Mouse (Mus musculus): ENCODE results near the gene Flt3l. TPM values are rescaled to one million over a fixed set of nuclear protein-coding genes. Genes with fewer than 3 reads are reported as not detected.
"Not testable (repeated sequence)": the region's sequence is repeated elsewhere in the genome, so short reads cannot be mapped to it uniquely, and the experiment has no call there.

The Flt3l gene
- polyA plus RNA-seq, 1 experiment from 2014 or later = 8.0 TPM

DNA sequence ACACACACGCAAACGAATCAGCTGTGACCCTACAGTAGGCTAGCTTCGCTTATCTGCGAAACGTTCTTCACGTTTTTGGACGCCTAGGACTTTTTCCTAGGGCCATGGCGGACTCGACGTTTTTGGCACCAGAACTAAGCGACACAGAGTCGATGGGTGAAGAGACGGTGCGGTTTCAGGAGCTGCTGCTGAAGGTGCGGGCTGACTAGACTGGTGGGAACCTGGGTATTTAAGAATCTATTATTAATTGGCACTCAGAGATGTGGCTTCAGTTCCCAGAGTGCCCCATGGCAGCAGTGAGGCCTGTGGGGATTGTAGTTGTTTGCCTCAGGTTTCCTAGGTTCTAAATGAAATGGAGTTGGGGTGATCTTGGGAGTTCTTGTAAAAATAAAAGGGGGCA is 20.0 kb upstream of the Flt3l start:
- Histone ChIP-seq H3K36me3 (ENCODE audit: inconsistent target) (peaks cover 16% of the 10 kb centered on the region; the same call in 1 of the 2 replicates), H3K4me3 (ENCODE audit: inconsistent target) (no peak overlapping the region), H3K79me2 (ENCODE audit: inconsistent target) (peaks cover 5% of the 10 kb centered on the region; the same call in 1 of the 2 replicates), H3K27ac (no peak overlapping the region)
- 93% methylated on average over 15 of the region's 15 CpGs for WGBS (ENCODE audit: missing documents)

DNA sequence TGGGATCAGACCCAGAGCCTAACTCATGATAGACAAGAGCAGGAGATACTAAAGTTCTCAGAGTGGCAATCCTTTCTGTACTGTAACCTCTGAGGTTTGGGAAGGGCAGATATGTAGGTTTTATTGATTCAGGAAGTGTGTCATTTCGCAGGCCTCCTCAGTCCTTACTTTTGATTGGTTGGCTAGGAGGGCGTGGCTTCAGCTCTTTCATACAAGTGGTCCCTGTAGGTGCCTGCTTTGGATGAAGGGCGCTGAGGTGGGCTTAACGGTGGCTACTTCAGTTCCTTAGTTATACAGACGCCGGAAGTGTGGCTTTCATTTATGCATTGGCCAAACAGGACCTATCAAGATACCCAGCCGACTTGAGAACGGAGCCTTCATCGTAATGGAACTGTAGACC is 19.4 kb upstream of the Flt3l start:
- peaks cover 16% of the 10 kb centered on the region; the same call in 1 of the 2 replicates for H3K36me3 ChIP-seq (ENCODE audit: inconsistent target)
- no peak overlapping the region for H3K4me3 ChIP-seq (ENCODE audit: inconsistent target)
- H3K79me2 ChIP-seq (ENCODE audit: inconsistent target) = peaks cover 5% of the 10 kb centered on the region; the same call in 1 of the 2 replicates
- H3K27ac ChIP-seq = no peak overlapping the region
- WGBS (ENCODE audit: missing documents) = 88% methylated on average over 9 of the region's 9 CpGs

DNA sequence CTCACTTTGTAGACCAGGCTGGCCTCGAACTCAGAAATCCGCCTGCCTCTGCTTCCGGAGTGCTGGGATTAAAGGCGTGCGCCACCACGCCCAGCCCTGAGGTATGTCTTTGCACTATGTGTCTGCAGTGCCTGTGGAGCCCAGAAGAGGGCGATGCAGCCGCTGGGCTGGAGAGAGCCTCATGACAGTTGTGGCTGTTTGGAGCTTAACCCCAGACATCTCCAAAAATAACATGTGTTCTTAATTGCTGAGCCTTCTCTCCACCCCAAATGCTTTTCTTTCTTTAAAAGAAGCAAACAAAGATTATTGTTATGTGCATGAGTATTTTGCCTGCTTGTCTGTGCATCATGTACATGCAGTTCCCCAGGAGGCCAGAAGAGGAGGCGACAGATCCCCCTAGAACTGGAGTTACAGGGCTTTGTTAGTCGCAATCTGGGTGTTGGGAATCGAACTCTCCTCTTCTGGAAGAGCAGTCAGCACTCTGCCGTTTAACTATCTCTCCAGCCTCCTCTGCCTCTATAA is 18.8 kb upstream of the Flt3l start:
- Histone ChIP-seq H3K27ac (peak overlapping the region; percentile 95), H3K79me2 (ENCODE audit: inconsistent target) (peaks cover 5% of the 10 kb centered on the region; the same call in 1 of the 2 replicates), H3K4me3 (ENCODE audit: inconsistent target) (peak overlapping the region; percentile 88), H3K36me3 (ENCODE audit: inconsistent target) (peaks cover 15% of the 10 kb centered on the region; the same call in 1 of the 2 replicates)
- 89% methylated on average over 12 of the region's 12 CpGs for WGBS (ENCODE audit: missing documents)

DNA sequence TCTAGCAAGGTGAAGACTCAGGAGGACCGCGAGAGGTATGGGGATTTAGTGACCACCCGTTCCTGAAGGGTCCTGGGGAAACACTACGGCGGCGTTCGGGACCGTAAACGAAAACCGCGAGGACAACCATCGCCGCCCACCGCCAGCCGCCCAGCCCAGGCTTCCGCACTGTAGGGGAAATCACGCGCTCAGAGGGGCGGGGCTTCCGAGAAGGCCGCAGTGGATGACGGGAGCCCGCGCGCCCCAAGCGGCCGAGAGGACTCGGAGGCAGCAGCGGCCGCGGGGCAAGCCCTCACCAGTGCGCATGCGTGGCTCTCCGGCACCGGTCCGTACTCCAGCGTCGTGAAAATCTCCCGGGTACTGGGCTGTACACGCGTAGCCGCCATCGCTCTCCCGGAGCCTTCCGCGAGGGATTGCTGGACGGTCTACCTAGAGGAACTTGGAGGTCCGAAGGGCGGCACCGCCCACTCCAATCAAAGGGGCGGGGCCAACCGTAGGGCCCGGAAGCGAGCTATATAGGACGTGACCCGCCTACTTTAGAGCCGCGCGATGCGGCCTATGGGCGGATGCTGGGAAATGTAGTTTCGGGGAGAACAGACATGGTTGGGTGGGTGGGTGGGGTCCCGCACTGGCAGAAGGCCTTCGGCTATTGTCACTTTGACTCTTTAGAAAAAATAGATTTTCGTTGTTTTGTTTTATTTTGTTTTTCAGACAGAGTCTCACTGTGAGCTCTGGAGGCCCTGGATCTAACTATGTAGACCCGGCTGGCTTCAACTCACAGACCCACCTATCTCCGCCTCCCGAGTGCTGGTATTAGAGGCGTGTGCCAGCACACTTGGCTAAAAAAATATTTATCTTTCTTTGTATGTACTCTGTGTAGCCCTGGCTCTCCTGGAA is 18.1 kb upstream of the Flt3l start, which contains the start of the genes Pih1d1 and Aldh16a1:
Gene Pih1d1 (plus strand): TSS at position 208 of the 897 bp plus-strand sequence.
Gene Aldh16a1 (minus strand): TSS at position 489 of the 897 bp plus-strand sequence.
- Histone ChIP-seq H3K36me3 (ENCODE audit: inconsistent target) (peaks cover 8% of the 10 kb centered on the region; the same call in 1 of the 2 replicates), H3K79me2 (ENCODE audit: inconsistent target) (peaks cover 5% of the 10 kb centered on the region; the same call in 1 of the 2 replicates), H3K27ac (peak within 1 kb of the TSS; percentile 95), H3K4me3 (ENCODE audit: inconsistent target) (peak within 1 kb of the TSS; percentile 88)
- 3% methylated on average over 69 of the region's 69 CpGs for WGBS (ENCODE audit: missing documents)

DNA sequence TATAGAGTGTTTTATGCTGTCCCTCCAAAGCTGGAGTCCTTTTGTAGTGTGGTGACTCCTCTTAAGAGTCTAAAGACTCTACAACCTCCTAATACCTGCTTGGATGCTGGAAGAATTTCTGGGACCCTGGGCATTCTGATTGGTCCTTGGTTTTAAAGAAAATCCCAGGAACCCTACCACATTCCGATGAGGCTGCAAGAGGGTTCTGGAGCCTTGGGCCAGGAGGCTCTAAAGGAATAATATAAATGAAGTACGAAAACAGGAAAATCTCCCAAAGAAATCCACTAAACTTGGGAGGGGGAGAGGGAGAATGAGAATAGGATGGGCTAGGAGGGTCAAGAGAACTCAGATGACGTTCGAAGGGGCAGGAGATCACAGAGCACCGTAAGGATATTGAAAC is 17.4 kb upstream of the Flt3l start:
- Histone ChIP-seq H3K4me3 (ENCODE audit: inconsistent target) (peak overlapping the region; percentile 88), H3K79me2 (ENCODE audit: inconsistent target) (peaks cover 5% of the 10 kb centered on the region; the same call in 1 of the 2 replicates), H3K27ac (peak overlapping the region; percentile 95), H3K36me3 (ENCODE audit: inconsistent target) (peaks cover 6% of the 10 kb centered on the region; the same call in 1 of the 2 replicates)
- 3% methylated on average over 5 of the region's 5 CpGs for WGBS (ENCODE audit: missing documents)

DNA sequence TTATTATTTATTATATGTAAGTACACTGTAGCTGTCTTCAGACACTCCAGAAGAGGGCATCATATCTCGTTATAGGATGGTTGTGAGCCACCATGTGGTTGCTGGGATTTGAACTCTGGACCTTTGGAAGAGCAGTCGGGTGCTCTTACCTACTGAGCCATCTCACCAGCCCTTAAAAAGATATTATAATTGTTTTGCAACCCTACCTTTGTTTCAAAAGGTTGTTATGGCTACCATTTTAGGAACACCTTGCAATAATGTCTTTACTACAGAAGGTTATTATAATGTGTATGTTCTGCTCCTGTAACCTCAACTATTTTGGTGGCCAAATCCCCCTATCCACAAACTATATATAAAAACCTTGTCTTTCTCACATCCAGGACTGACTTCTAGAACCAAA is 16.8 kb upstream of the Flt3l start:
- not testable (repeated sequence) for H3K79me2 ChIP-seq (ENCODE audit: inconsistent target); H3K36me3 ChIP-seq (ENCODE audit: inconsistent target); H3K27ac ChIP-seq
- 95% methylated on average over 2 of the region's 2 CpGs for WGBS (ENCODE audit: missing documents)
- peak overlapping the region; percentile 88; the same call in 1 of the 2 replicates for H3K4me3 ChIP-seq (ENCODE audit: inconsistent target)

DNA sequence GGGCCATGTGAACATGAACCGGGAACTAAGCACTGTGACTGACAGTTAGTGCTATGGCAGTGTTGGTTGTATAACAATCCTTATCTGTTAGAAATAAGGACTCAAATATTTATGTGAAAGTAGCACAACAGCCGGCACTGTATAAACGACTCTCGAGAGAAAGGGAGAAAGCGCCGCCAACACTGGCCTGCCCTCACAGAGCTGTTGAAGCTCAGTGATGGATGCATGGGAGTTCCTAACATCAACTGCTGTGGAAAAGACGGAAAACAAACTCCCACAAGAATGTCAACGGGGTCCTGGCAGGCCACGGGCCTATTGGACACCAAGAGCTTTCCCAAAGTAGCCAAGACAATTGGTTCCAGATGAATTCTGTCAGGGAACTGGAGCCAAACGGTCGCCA is 15.1 kb upstream of the Flt3l start:
- H3K36me3 ChIP-seq (ENCODE audit: inconsistent target) = peaks cover 19% of the 10 kb centered on the region; the same call in 1 of the 2 replicates
- WGBS (ENCODE audit: missing documents) = 85% methylated on average over 11 of the region's 11 CpGs
- peaks cover 5% of the 10 kb centered on the region; the same call in 1 of the 2 replicates for H3K79me2 ChIP-seq (ENCODE audit: inconsistent target)
- H3K4me3 ChIP-seq (ENCODE audit: inconsistent target) = no peak overlapping the region
- no peak overlapping the region for H3K27ac ChIP-seq

DNA sequence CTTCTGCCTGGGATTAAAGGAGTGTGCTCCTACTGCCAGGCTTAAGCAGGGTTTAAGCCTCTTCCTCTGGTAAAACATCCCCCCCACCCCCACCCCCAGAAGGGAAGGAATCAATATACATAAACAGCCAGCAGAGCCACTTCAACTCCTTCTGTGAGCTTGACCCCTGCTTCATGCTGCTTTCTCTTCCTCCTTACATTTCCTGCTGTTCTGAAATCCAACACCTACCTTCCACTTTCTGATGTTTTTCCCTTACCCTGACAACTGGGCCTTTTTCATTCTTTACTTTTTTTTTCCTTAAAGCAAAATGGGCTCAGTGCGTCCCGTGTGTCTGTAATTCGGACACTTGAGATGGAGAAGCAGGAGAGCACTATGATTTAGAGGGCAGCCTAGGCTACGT is 14.1 kb upstream of the Flt3l start:
- H3K27ac ChIP-seq = no peak overlapping the region
- 59% methylated on average over 4 of the region's 4 CpGs for WGBS (ENCODE audit: missing documents)
- H3K79me2 ChIP-seq (ENCODE audit: inconsistent target) = peaks cover 5% of the 10 kb centered on the region; the same call in 1 of the 2 replicates
- H3K36me3 ChIP-seq (ENCODE audit: inconsistent target) = peaks cover 29% of the 10 kb centered on the region
- H3K4me3 ChIP-seq (ENCODE audit: inconsistent target) = no peak overlapping the region

DNA sequence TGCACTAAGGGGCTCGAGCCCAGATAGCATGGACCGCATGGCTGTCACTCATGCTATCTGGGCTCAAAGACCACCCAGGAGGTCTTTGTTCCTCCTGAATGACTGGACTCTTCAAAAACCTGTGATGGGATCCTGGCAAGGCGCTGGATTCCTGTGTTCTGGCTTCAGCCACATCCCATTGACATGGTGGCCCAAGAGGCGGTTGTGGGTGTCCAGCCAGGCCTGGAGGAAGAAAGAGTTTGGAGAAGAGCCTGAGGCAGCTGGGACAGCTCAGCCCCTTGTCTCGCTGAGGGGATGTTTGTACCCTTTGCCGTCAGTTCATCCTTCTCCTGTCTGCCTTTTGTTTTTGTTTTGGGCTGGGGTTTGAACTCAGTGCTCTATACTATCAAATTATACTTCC is 13.3 kb upstream of the Flt3l start:
- 87% methylated on average over 6 of the region's 6 CpGs for WGBS (ENCODE audit: missing documents)
- Histone ChIP-seq H3K79me2 (ENCODE audit: inconsistent target) (peaks cover 5% of the 10 kb centered on the region; the same call in 1 of the 2 replicates), H3K36me3 (ENCODE audit: inconsistent target) (peaks cover 35% of the 10 kb centered on the region), H3K27ac (no peak overlapping the region), H3K4me3 (ENCODE audit: inconsistent target) (no peak overlapping the region)

DNA sequence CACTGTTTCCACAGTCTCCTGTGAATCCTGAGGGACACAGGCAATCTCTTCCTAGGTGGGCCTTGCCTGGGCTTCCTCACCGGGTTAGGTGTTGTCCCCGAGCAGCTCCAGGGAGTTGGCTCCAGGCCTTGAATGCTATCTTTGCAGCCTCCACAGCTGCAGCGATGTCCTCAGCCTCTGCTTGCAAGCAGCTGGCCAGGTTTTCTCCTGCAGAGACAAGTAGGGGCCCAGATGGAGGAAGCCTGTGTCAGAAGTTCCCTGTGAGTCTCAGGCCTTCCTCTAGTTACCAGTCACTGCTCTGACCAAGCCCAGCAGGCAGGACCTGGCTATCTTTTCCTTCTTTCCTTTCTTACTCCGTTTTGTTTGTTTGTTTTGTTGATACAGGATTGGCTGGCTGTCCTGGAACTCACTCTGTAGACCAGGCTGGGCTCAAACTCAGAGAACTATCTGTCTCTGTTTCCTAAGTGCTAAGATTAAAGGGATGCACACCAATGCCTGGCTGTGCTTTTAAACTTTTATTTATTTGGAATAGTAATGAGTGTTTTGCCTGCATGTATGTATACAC is 12.4 kb upstream of the Flt3l start:
- 84% methylated on average over 4 of the region's 4 CpGs for WGBS (ENCODE audit: missing documents)
- no peak overlapping the region for H3K27ac ChIP-seq
- peaks cover 44% of the 10 kb centered on the region for H3K36me3 ChIP-seq (ENCODE audit: inconsistent target)

DNA sequence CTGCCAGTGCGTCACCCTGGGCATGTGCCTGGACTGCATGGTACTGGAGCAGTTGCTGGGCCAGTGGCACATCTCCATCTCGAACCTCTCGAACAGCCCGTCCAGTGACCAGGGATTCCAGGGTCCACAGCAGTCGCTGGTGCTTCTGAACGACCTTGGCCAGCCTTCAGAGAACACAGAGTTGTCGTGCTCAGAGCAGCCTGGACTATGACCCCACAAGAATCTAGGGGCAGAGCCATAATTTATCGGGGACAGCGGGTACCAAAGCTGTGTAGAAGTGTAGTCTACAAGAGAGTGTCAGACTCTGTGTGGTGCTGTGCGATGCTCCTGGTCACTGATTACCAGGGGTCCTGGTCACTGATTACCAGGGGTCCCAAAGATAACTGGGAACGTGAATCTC is 11.7 kb upstream of the Flt3l start:
- Histone ChIP-seq H3K27ac (no peak overlapping the region), H3K36me3 (ENCODE audit: inconsistent target) (peaks cover 51% of the 10 kb centered on the region), H3K4me3 (ENCODE audit: inconsistent target) (no peak overlapping the region), H3K79me2 (ENCODE audit: inconsistent target) (peaks cover 5% of the 10 kb centered on the region; the same call in 1 of the 2 replicates)
- 94% methylated on average over 11 of the region's 11 CpGs for WGBS (ENCODE audit: missing documents)

More for the DNA sequence above, 12.4 kb upstream of the Flt3l start:
- H3K79me2 ChIP-seq (ENCODE audit: inconsistent target) = peaks cover 5% of the 10 kb centered on the region; the same call in 1 of the 2 replicates
- no peak overlapping the region for H3K4me3 ChIP-seq (ENCODE audit: inconsistent target)

DNA sequence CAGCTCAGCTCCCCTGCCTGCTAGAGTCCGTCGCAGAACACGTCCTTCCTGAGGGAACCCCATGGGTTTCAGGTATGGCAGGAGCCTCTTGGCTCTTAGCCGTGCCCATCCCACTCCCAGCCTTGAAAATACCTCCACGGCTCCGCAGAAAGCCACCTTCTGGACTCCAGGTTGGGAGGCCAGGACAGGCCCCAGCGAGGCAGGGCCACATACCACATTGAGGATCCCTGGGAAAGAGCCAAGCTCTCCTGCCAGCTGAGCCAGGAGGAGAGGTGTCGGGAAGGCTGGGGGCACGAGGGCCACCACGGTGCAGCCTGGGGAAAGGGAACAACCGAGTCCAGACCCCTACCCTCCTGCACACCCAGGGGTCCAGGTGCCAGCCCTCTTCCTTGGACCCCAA is 11.0 kb upstream of the Flt3l start:
- 97% methylated on average over 11 of the region's 11 CpGs for WGBS (ENCODE audit: missing documents)
- H3K27ac ChIP-seq = no peak overlapping the region
- H3K79me2 ChIP-seq (ENCODE audit: inconsistent target) = peaks cover 5% of the 10 kb centered on the region; the same call in 1 of the 2 replicates
- H3K36me3 ChIP-seq (ENCODE audit: inconsistent target) = peaks cover 58% of the 10 kb centered on the region
- no peak overlapping the region for H3K4me3 ChIP-seq (ENCODE audit: inconsistent target)

DNA sequence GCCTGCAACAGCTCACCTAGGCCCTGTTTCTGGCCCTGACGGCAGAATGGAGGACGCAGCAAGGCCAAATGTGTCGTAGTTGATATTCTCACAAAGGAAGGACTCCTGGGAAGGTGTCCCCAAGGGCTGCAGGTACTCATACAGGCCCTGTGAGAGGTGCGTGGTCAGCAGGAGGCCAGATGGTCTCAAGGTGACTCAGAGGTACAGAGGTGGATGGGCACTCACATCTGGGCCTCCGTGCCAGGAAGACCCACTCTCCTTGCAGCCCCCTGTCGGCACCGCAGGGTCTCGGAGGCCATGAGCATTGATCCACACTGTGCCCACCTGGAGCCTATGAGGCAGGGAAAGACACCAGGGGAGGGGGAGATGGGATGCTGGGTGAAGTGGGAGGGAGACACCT is 9.2 kb upstream of the Flt3l start:
- Histone ChIP-seq H3K27ac (no peak overlapping the region), H3K79me2 (ENCODE audit: inconsistent target) (no peaks in the 10 kb centered on the region), H3K4me3 (ENCODE audit: inconsistent target) (no peak overlapping the region), H3K36me3 (ENCODE audit: inconsistent target) (peaks cover 63% of the 10 kb centered on the region)
- WGBS (ENCODE audit: missing documents) = 97% methylated on average over 8 of the region's 8 CpGs

DNA sequence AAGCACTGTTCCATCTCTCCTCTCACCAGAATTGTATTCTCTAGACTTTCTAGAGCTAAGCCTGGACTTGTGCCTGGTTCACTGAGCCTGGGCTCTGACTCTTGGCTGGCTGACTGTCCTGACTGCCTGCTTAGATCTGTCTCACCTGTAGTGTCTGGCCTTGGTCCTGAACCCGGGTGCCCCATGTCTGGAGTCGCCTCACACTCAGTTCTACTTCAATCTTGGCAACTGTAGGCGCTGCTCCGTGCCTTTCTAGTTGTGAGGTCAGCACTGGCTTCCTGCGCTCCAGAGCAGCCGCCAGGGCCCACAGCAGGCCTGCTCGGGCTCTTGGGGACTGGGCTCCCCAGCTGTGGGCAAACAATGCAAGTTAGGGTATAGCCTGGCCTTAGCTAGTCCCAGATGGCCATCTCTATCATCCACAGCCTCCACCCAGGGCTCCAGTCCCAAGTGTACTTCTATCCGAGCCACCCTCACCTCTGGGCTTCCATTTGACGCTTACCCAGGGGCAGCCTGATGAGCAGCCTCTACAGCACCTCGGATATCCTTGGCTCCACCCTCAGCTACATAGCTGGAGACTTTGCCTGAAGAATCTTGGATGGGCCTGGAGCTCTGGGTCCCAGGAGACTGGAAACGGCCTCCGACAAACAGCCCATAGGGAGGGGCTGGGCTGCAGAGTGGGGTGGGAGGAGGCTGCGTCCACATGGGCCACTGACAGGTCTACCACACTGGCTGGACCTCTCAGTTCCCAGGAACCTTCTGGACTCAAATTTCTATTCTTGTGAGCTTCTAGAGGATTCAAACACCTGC is 8.3 kb upstream of the Flt3l start:
- no peak overlapping the region for H3K4me3 ChIP-seq (ENCODE audit: inconsistent target)
- 92% methylated on average over 12 of the region's 13 CpGs for WGBS (ENCODE audit: missing documents)
- peaks cover 63% of the 10 kb centered on the region for H3K36me3 ChIP-seq (ENCODE audit: inconsistent target)
- no peak overlapping the region for H3K27ac ChIP-seq
- H3K79me2 ChIP-seq (ENCODE audit: inconsistent target) = no peaks in the 10 kb centered on the region

Measured in macrophage (primary cell).